Mouse (Mus musculus): ENCODE measurements around the gene Ccr6. TPM values are rescaled to one million over a fixed set of nuclear protein-coding genes. Genes with fewer than 3 reads are reported as not detected.
"Not testable (repeated sequence)": the region's sequence is repeated elsewhere in the genome, so short reads cannot be mapped to it uniquely, and the experiment has no call there.

The Ccr6 gene
- polyA plus RNA-seq, 2 experiments: not detected

DNA sequence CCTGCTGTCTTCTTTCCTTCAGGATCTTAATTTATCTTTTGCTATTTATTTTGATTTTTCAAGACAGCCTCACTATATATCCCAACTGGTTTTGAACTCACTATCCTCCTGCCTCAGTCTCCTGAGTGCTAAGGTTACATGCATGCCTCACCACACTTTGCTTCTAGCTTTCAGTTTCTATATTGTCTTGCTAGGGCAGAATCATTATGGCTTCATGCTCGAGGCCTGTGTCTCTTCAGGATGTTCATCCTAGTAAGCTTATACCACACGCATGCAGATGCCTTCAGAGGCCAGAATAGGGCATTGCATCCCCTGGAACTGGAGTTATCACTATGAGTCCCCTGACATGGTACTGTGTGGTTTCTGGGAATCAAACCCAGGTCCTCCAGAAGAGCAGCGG, 19.1 kb downstream of the Ccr6 start:
- no peak for ATAC-seq (ENCODE audit: low FRiP score, low read depth)
- H3K4me2 ChIP-seq (replicated peaks; ENCODE audit: low read depth, low read length, severe bottlenecking): no peak overlapping the region
- H3K27me3 ChIP-seq (ENCODE audit: control insufficient read depth, insufficient read depth, low read length): no peaks in the 10 kb centered on the region
- no peak overlapping the region for H3K4me3 ChIP-seq (replicated peaks; ENCODE audit: low read length)
- H3K9me3 ChIP-seq (ENCODE audit: control insufficient read depth, low read length): no peaks in the 10 kb centered on the region
- H3K36me3 ChIP-seq (ENCODE audit: control insufficient read depth, insufficient read depth, low read length): no peaks in the 10 kb centered on the region
- no peak overlapping the region for H3K27ac ChIP-seq (replicated peaks; ENCODE audit: low read depth, low read length)
- no peak for DNase-seq (ENCODE audit: low spot score)
- 72% methylated on average over 3 of the region's 3 CpGs for WGBS
- TF ChIP-seq POLR2A (IDR thresholded peaks at IDR 0.05; ENCODE audit: borderline replicate concordance, extremely low read depth, insufficient read depth, insufficient read length): no peak
- no peaks in the 10 kb centered on the region for H3K4me1 ChIP-seq (ENCODE audit: control insufficient read depth, insufficient read depth, low read length)
- H3K9ac ChIP-seq (ENCODE audit: low read depth, low read length, severe bottlenecking): no peak overlapping the region

DNA sequence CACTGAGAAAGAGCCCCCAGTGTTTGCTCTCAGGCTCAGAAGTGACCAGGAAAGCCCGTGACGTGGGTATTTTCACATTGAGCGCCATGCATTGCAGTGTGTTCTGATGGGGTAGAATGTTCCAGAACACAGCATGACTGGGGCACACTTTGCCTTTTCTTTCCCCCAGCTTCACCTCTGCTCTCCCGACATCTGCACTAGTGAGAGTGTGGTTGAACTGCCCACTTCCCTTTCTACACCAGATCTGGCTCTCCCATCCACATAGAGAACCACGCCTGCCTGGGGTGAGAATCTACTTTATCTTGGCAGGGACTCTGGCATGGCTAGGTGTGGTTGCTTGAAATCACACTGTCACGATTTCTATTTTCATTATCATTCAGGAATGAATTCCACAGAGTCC, 19.7 kb downstream of the Ccr6 start:
- no peak for ATAC-seq (ENCODE audit: low FRiP score, low read depth)
- H3K27ac ChIP-seq (replicated peaks; ENCODE audit: low read depth, low read length): no peak overlapping the region
- no peak overlapping the region for H3K4me2 ChIP-seq (replicated peaks; ENCODE audit: low read depth, low read length, severe bottlenecking)
- no peak for TF ChIP-seq POLR2A (IDR thresholded peaks at IDR 0.05; ENCODE audit: borderline replicate concordance, extremely low read depth, insufficient read depth, insufficient read length)
- no peak overlapping the region for H3K9ac ChIP-seq (ENCODE audit: low read depth, low read length, severe bottlenecking)
- no peak overlapping the region for H3K4me3 ChIP-seq (replicated peaks; ENCODE audit: low read length)
- H3K36me3 ChIP-seq (ENCODE audit: control insufficient read depth, insufficient read depth, low read length): no peaks in the 10 kb centered on the region
- whole genome bisulfite sequencing: 81% methylated on average over 6 of the region's 6 CpGs
- H3K4me1 ChIP-seq (ENCODE audit: control insufficient read depth, insufficient read depth, low read length): no peaks in the 10 kb centered on the region
- H3K9me3 ChIP-seq (ENCODE audit: control insufficient read depth, low read length): no peaks in the 10 kb centered on the region
- H3K27me3 ChIP-seq (ENCODE audit: control insufficient read depth, insufficient read depth, low read length): no peaks in the 10 kb centered on the region
- no peak for DNase-seq (ENCODE audit: low spot score)

DNA sequence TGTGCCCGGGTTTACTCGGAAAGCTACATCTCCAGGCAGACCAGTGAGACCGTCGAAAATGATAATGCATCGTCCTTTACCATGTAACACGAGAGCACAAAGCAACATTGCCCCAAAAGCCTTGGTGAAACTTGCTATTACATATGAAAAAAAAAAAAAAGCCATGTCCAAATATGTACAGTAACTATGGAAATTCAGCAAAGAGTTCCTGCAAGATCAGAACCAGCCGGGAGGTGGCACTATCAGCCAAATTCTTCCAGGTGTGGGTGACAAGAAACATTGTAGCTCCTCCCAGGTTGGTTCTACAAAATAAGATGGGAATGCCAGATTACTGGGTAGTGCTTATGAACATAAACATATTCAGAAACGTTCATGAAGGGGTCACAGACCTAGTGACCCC, 21.1 kb downstream of the Ccr6 start:
- Histone ChIP-seq H3K27me3 (ENCODE audit: control insufficient read depth, insufficient read depth, low read length) (no peaks in the 10 kb centered on the region), H3K9me3 (ENCODE audit: control insufficient read depth, low read length) (no peaks in the 10 kb centered on the region), H3K4me3 (replicated peaks; ENCODE audit: low read length) (no peak overlapping the region), H3K4me1 (ENCODE audit: control insufficient read depth, insufficient read depth, low read length) (no peaks in the 10 kb centered on the region), H3K27ac (replicated peaks; ENCODE audit: low read depth, low read length) (no peak overlapping the region), H3K9ac (ENCODE audit: low read depth, low read length, severe bottlenecking) (no peak overlapping the region), H3K36me3 (ENCODE audit: control insufficient read depth, insufficient read depth, low read length) (no peaks in the 10 kb centered on the region), H3K4me2 (replicated peaks; ENCODE audit: low read depth, low read length, severe bottlenecking) (no peak overlapping the region)
- TF ChIP-seq POLR2A (IDR thresholded peaks at IDR 0.05; ENCODE audit: borderline replicate concordance, extremely low read depth, insufficient read depth, insufficient read length): no peak
- DNase-seq (ENCODE audit: low spot score) (peak; percentile 17), ATAC-seq (ENCODE audit: low FRiP score, low read depth) (no peak)
- WGBS: 75% methylated on average over 8 of the region's 8 CpGs

DNA sequence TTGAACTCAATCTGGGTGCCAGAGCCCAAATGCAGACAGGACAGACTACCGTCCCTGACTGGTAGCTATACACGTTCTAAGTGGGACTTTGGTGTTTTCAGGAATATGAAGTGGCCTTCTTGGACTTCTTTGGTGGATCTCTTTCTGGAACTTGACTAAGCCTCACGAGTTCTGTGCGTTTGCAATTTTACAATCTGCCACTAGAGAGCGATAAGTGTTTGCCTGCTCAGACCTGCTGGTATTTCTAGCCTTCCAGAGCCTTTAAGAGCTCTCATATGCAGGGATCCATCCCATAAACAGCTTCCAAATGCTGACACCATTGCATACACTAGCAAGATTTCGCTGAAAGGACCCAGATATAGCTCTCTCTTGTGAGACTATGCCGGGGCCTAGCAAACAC, 28.8 kb downstream of the Ccr6 start:
- DNase-seq (ENCODE audit: low spot score): peak; percentile 79
- WGBS: 8% methylated on average over 6 of the region's 7 CpGs

DNA sequence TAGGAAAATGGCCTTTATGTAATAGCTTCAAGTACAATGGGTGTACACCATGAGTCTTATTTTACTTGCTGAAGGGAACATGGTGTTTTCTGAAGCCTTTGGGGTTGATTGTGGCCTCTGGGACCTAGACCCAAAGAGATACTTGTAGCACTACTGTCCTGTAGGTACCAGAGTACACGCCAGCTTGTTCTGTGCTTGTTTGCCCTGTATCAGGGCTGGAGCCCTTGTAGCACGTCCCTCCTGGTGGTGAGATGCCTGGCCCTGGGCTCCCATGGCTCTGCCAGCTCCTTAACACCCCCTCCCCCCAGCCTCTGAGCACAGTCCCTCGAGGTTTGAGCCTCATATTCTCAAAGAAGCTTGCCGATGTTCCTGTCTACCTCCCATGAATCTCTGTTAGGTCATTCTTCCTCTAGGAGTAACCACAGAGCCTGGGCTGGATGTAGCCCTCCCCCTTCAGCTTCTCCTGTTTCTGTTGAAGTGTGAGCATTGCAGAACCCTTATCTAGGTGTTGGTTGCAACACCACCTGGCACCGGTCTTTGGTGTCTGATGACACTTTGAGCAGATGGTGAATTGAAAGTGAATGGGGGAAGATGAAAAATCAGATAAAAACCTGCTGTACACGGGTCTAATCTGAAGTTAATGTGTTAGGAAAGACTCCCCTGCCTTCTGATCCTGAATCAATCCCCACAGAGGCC, 36.4 kb downstream of the Ccr6 start:
- Histone ChIP-seq H3K4me2 (replicated peaks; ENCODE audit: low read depth, low read length, severe bottlenecking) (no peak overlapping the region), H3K9me3 (ENCODE audit: control insufficient read depth, low read length) (no peaks in the 10 kb centered on the region), H3K36me3 (ENCODE audit: control insufficient read depth, insufficient read depth, low read length) (no peaks in the 10 kb centered on the region), H3K9ac (ENCODE audit: low read depth, low read length, severe bottlenecking) (no peak overlapping the region), H3K27ac (replicated peaks; ENCODE audit: low read depth, low read length) (no peak overlapping the region), H3K27me3 (ENCODE audit: control insufficient read depth, insufficient read depth, low read length) (no peaks in the 10 kb centered on the region), H3K4me3 (replicated peaks; ENCODE audit: low read length) (no peak overlapping the region), H3K4me1 (ENCODE audit: control insufficient read depth, insufficient read depth, low read length) (no peaks in the 10 kb centered on the region)
- ATAC-seq (ENCODE audit: low FRiP score, low read depth): no peak
- TF ChIP-seq POLR2A (IDR thresholded peaks at IDR 0.05; ENCODE audit: borderline replicate concordance, extremely low read depth, insufficient read depth, insufficient read length): no peak
- WGBS: 54% methylated on average over 6 of the region's 6 CpGs
- no peak for DNase-seq (ENCODE audit: low spot score)

More for the DNA sequence above, 28.8 kb downstream of the Ccr6 start:
- not testable (repeated sequence) for H3K36me3 ChIP-seq (ENCODE audit: control insufficient read depth, insufficient read depth, low read length); H3K4me1 ChIP-seq (ENCODE audit: control insufficient read depth, insufficient read depth, low read length); H3K4me3 ChIP-seq (replicated peaks; ENCODE audit: low read length); H3K9me3 ChIP-seq (ENCODE audit: control insufficient read depth, low read length); ATAC-seq (ENCODE audit: low FRiP score, low read depth); H3K27ac ChIP-seq (replicated peaks; ENCODE audit: low read depth, low read length); H3K27me3 ChIP-seq (ENCODE audit: control insufficient read depth, insufficient read depth, low read length); H3K9ac ChIP-seq (ENCODE audit: low read depth, low read length, severe bottlenecking); H3K4me2 ChIP-seq (replicated peaks; ENCODE audit: low read depth, low read length, severe bottlenecking)

DNA sequence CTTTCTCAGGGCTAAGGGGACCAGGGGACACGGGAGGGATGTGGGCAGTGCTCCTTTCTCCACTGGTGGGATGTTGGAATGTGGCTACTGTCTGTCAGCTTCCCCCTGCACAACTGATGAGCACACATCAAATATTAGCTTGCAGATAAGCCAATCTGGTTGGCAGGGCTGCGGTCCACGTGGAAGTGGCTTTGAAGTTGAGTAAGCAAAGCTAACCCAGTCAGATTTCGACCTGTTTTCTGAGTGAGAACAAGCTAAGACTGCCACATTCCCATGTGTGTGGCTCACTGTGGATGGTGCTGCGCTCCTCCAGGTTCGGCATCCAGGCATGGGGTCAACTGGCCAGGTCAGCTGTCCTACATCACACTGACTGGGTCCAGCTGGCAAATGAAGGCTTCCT, 37.1 kb downstream of the Ccr6 start:
- H3K4me3 ChIP-seq (replicated peaks; ENCODE audit: low read length): no peak overlapping the region
- TF ChIP-seq POLR2A (IDR thresholded peaks at IDR 0.05; ENCODE audit: borderline replicate concordance, extremely low read depth, insufficient read depth, insufficient read length): no peak
- ATAC-seq (ENCODE audit: low FRiP score, low read depth): no peak
- no peak overlapping the region for H3K4me2 ChIP-seq (replicated peaks; ENCODE audit: low read depth, low read length, severe bottlenecking)
- H3K4me1 ChIP-seq (ENCODE audit: control insufficient read depth, insufficient read depth, low read length): no peaks in the 10 kb centered on the region
- DNase-seq (ENCODE audit: low spot score): no peak
- no peaks in the 10 kb centered on the region for H3K27me3 ChIP-seq (ENCODE audit: control insufficient read depth, insufficient read depth, low read length)
- H3K9ac ChIP-seq (ENCODE audit: low read depth, low read length, severe bottlenecking): no peak overlapping the region
- H3K27ac ChIP-seq (replicated peaks; ENCODE audit: low read depth, low read length): no peak overlapping the region
- H3K9me3 ChIP-seq (ENCODE audit: control insufficient read depth, low read length): no peaks in the 10 kb centered on the region
- no peaks in the 10 kb centered on the region for H3K36me3 ChIP-seq (ENCODE audit: control insufficient read depth, insufficient read depth, low read length)
- WGBS: 76% methylated on average over 6 of the region's 6 CpGs

Data from limb, embryonic 14.5 days (tissue).